Mouse (Mus musculus) kidney, postnatal 36 days (tissue): ENCODE results near the gene Ndel1.
"Not testable (repeated sequence)": the region's sequence is repeated elsewhere in the genome, so short reads cannot be mapped to it uniquely, and the experiment has no call there.

Experiments
- DNase-seq, 2 experiments: peaks; one replicate each; pipeline ENCODE4 v3.0.0; 2021 to 2022; ENCODE audit warnings: mixed read lengths in 2 of 2

Ndel1 gene

GRCm38 (mm10) chr11:68850862-68851261 is 20.8 kb downstream of the Ndel1 start:
- peak; percentile 48 to 64 for DNase-seq

GRCm38 (mm10) chr11:68839606-68840005 is 32.1 kb downstream of the Ndel1 start:
- no peak for DNase-seq

GRCm38 (mm10) chr11:68835034-68835433 is 36.6 kb downstream of the Ndel1 start:
- DNase-seq, result no peak

- no peak for DNase-seq
Observed at GRCm38 (mm10) chr11:68833593-68833992, 38.1 kb downstream of the Ndel1 start.

- DNase-seq, result no peak
Observed at GRCm38 (mm10) chr11:68832793-68833192, 38.9 kb downstream of the Ndel1 start.

GRCm38 (mm10) chr11:68831580-68831979 is 40.1 kb downstream of the Ndel1 start:
- not testable (repeated sequence) for DNase-seq

GRCm38 (mm10) chr11:68826735-68827134 is 44.9 kb downstream of the Ndel1 start:
- DNase-seq, result no peak

- no peak for DNase-seq
Observed at GRCm38 (mm10) chr11:68822326-68822725, 49.3 kb downstream of the Ndel1 start.

- no peak for DNase-seq
Observed at GRCm38 (mm10) chr11:68819226-68819805, 52.3 kb downstream of the Ndel1 start.

- no peak for DNase-seq
Observed at GRCm38 (mm10) chr11:68818416-68818815, 53.2 kb downstream of the Ndel1 start.

- no peak for DNase-seq
Observed at GRCm38 (mm10) chr11:68811881-68812577, 59.6 kb downstream of the Ndel1 start.

- DNase-seq, result peak; percentile 57 to 89
Observed at GRCm38 (mm10) chr11:68807787-68808186, 63.9 kb downstream of the Ndel1 start.

GRCm38 (mm10) chr11:68805148-68805547 is 66.5 kb downstream of the Ndel1 start:
- peak; percentile 17 to 39 for DNase-seq

GRCm38 (mm10) chr11:68798258-68798657 is 73.4 kb downstream of the Ndel1 start:
- no peak for DNase-seq

- peak; percentile 20 to 56 for DNase-seq
Observed at GRCm38 (mm10) chr11:68791794-68792193, 79.9 kb downstream of the Ndel1 start.

- no peak for DNase-seq
Observed at GRCm38 (mm10) chr11:68790720-68791119, 80.9 kb downstream of the Ndel1 start.

- no peak for DNase-seq
Observed at GRCm38 (mm10) chr11:68787222-68787621, 84.4 kb downstream of the Ndel1 start.

GRCm38 (mm10) chr11:68785813-68786212 is 85.8 kb downstream of the Ndel1 start:
- no peak for DNase-seq

- no peak for DNase-seq
Observed at GRCm38 (mm10) chr11:68782336-68782735, 89.3 kb downstream of the Ndel1 start.

- DNase-seq, result no peak
Observed at GRCm38 (mm10) chr11:68780466-68781114, 91.1 kb downstream of the Ndel1 start.

GRCm38 (mm10) chr11:68779735-68780465 is 91.8 kb downstream of the Ndel1 start:
- DNase-seq, result no peak

GRCm38 (mm10) chr11:68778855-68779254 is 92.8 kb downstream of the Ndel1 start:
- no peak for DNase-seq

GRCm38 (mm10) chr11:68777933-68778332 is 93.7 kb downstream of the Ndel1 start:
- DNase-seq, result no peak
